Mouse (Mus musculus) stomach, postnatal 0 days (tissue): ENCODE measurements at regions not wholly inside any gene's neighbourhood (a gene's known extent, or its start where the extent isn't known, plus 50 kb on each side); places are given as distances from the start of the nearest gene placed in this dataset.

Experiments
- ATAC-seq: fragments of 200-750 bp; cut with Nextera tagmentation; 2 replicates; pipeline ENCODE4 v1.8.0; 2017; ENCODE audit not compliant: low FRiP score, low TSS enrichment
- DNase-seq: peaks from one replicate; pipeline ENCODE4 v3.0.0-alpha.2; 2016; ENCODE audit warnings: low spot score
- H3K27ac ChIP-seq: fragments of 300-500 bp; sonication (generic); replicated peaks from 2 replicates; pipeline ENCODE4 v1.5.1; 2014; ENCODE audit warnings: mild to moderate bottlenecking, control low read depth
- H3K27me3 ChIP-seq: fragments of 300-500 bp; sonication (generic); 2 replicates; pipeline ENCODE4 v1.6.1; 2014; ENCODE audit warnings: low read length; ENCODE audit not compliant: control insufficient read depth, insufficient read depth
- H3K36me3 ChIP-seq: fragments of 300-500 bp; sonication (generic); 2 replicates; pipeline ENCODE4 v1.6.1; 2014; ENCODE audit warnings: low read length, mixed read lengths; ENCODE audit not compliant: control insufficient read depth, insufficient read depth
- H3K4me1 ChIP-seq: fragments of 300-500 bp; sonication (generic); replicated peaks from 2 replicates; pipeline ENCODE4 v1.6.1; 2014; ENCODE audit warnings: antibody characterized with exemption; ENCODE audit not compliant: control insufficient read depth, insufficient read depth
- H3K4me2 ChIP-seq: fragments of 300-500 bp; sonication (generic); replicated peaks from 2 replicates; pipeline ENCODE4 v1.6.1; 2014; ENCODE audit warnings: low read depth, mild to moderate bottlenecking, control low read depth, moderate library complexity
- H3K4me3 ChIP-seq: fragments of 300-500 bp; sonication (generic); 2 replicates; pipeline ENCODE4 v1.5.1; 2014; ENCODE audit warnings: low read depth, low read length, control low read depth
- H3K9ac ChIP-seq: fragments of 300-500 bp; sonication (generic); 2 replicates; pipeline ENCODE4 v1.6.1; 2014; ENCODE audit warnings: mild to moderate bottlenecking, low read length, control low read depth, mixed read lengths
- H3K9me3 ChIP-seq: fragments of 300-500 bp; sonication (generic); 2 replicates; pipeline ENCODE4 v1.6.1; 2016; ENCODE audit warnings: low read length; ENCODE audit not compliant: control insufficient read depth
- CTCF ChIP-seq: IDR thresholded peaks from 2 replicates; pipeline ENCODE4 v1.5.1; 2016; ENCODE audit warnings: antibody characterized with exemption, low read depth, mild to moderate bottlenecking, moderate library complexity
- EP300 ChIP-seq: optimal IDR thresholded peaks from 2 replicates; pipeline ENCODE3; 2016; ENCODE audit warnings: antibody characterized with exemption
- WGBS: fragments of 180-500 bp; shearing (Covaris S2); extraction: QIAGEN DNeasy Blood & Tissue Kit; methylation state at CpG from one replicate; pipeline ENCODE4 v1.1.7; 2014; 5-methylcytosine and 5-hydroxymethylcytosine counted together

GRCm38 (mm10) chr13:42565291-42566058 is 114.9 kb upstream of the Phactr1 start:
- DNase-seq (no peak), ATAC-seq (peak; percentile 63; the same call in 1 of the 2 replicates)
- no peaks in the 10 kb centered on the region for H3K4me1 ChIP-seq
- H3K27me3 ChIP-seq, result no peaks in the 10 kb centered on the region
- no peak for TF ChIP-seq CTCF
- no peak overlapping the region for H3K4me3 ChIP-seq
- H3K9ac ChIP-seq, result no peak overlapping the region
- H3K27ac ChIP-seq, result 0 out of 2 replicates have a peak overlapping the region, but pooled peaks have one; percentile 13
- H3K4me2 ChIP-seq, result peak overlapping the region; percentile 27; the same call in 1 of the 2 replicates
- H3K9me3 ChIP-seq, result no peaks in the 10 kb centered on the region
- WGBS, result 47% methylated on average over 26 of the region's 26 CpGs
- no peaks in the 10 kb centered on the region for H3K36me3 ChIP-seq

GRCm38 (mm10) chr13:42570600-42571348 is 109.6 kb upstream of the Phactr1 start:
- Histone ChIP-seq H3K9me3 (no peaks in the 10 kb centered on the region), H3K4me3 (no peak overlapping the region), H3K9ac (no peak overlapping the region), H3K27me3 (no peaks in the 10 kb centered on the region), H3K4me2 (no peak overlapping the region), H3K4me1 (no peaks in the 10 kb centered on the region), H3K36me3 (no peaks in the 10 kb centered on the region), H3K27ac (peak overlapping the region; percentile 71)
- ATAC-seq, result peak; percentile 42; the same call in 1 of the 2 replicates
- WGBS, result 34% methylated on average over 10 of the region's 10 CpGs
- no peak for DNase-seq
- TF ChIP-seq EP300, result no peak
- TF ChIP-seq CTCF, result no peak

GRCm38 (mm10) chr13:42574189-42574588 is 106.2 kb upstream of the Phactr1 start:
- Histone ChIP-seq H3K9ac (no peak overlapping the region), H3K27ac (no peak overlapping the region), H3K4me3 (no peak overlapping the region), H3K4me1 (no peaks in the 10 kb centered on the region), H3K9me3 (no peaks in the 10 kb centered on the region), H3K36me3 (no peaks in the 10 kb centered on the region), H3K4me2 (no peak overlapping the region), H3K27me3 (no peaks in the 10 kb centered on the region)
- DNase-seq, result no peak
- ATAC-seq, result no peak
- 40% methylated on average over 4 of the region's 4 CpGs for WGBS
- no peak for TF ChIP-seq CTCF
- TF ChIP-seq EP300, result no peak

- Histone ChIP-seq H3K27ac (no peak overlapping the region), H3K9me3 (no peaks in the 10 kb centered on the region), H3K4me1 (no peaks in the 10 kb centered on the region), H3K4me3 (no peak overlapping the region), H3K36me3 (no peaks in the 10 kb centered on the region), H3K4me2 (no peak overlapping the region), H3K9ac (no peak overlapping the region), H3K27me3 (no peaks in the 10 kb centered on the region)
- DNase-seq (peak; percentile 74), ATAC-seq (no peak)
- TF ChIP-seq EP300 (no peak), CTCF (peak; percentile 94)
- WGBS, result 30% methylated on average over 16 of the region's 16 CpGs
Observed at GRCm38 (mm10) chr13:42575725-42576426, 104.5 kb upstream of the Phactr1 start.

- no peaks in the 10 kb centered on the region for H3K4me1 ChIP-seq
- H3K27ac ChIP-seq, result no peak overlapping the region
- DNase-seq, result no peak
- no peak overlapping the region for H3K4me3 ChIP-seq
- no peaks in the 10 kb centered on the region for H3K27me3 ChIP-seq
- H3K4me2 ChIP-seq, result no peak overlapping the region
- no peak overlapping the region for H3K9ac ChIP-seq
- no peaks in the 10 kb centered on the region for H3K9me3 ChIP-seq
- TF ChIP-seq EP300 (no peak), CTCF (no peak)
- 32% methylated on average over 3 of the region's 3 CpGs for WGBS
- no peaks in the 10 kb centered on the region for H3K36me3 ChIP-seq
- ATAC-seq, result no peak
Observed at GRCm38 (mm10) chr13:42579471-42579870, 101.0 kb upstream of the Phactr1 start.
